Mouse (Mus musculus): ENCODE data around the gene Polm.

Gene Polm

GRCm38 (mm10) chr11:5804174-5804573 lies 33.6 kb downstream of the Polm start:
- DNase-seq (ENCODE audit: low spot score in 2 of 2), result no peak

- DNase-seq (ENCODE audit: low spot score in 2 of 2), result no peak
Observed at GRCm38 (mm10) chr11:5803551-5803981, 34.2 kb downstream of the Polm start, which contains the start of gene Pgam2. Gene Pgam2, minus strand, starts transcription at chr11:5803733.

- no peak for DNase-seq (ENCODE audit: low spot score in 2 of 2)
Observed at GRCm38 (mm10) chr11:5802457-5803217, 35.2 kb downstream of the Polm start.

- no peak for DNase-seq (ENCODE audit: low spot score in 2 of 2)
Observed at GRCm38 (mm10) chr11:5802005-5802404, 35.8 kb downstream of the Polm start.

- no peak for DNase-seq (ENCODE audit: low spot score in 2 of 2)
Observed at GRCm38 (mm10) chr11:5801511-5801910, 36.3 kb downstream of the Polm start.

- no peak for DNase-seq (ENCODE audit: low spot score in 2 of 2)
Observed at GRCm38 (mm10) chr11:5799621-5800490, 38.0 kb downstream of the Polm start.

- no peak for DNase-seq (ENCODE audit: low spot score in 2 of 2)
Observed at GRCm38 (mm10) chr11:5797928-5798327, 39.9 kb downstream of the Polm start.

GRCm38 (mm10) chr11:5797371-5797770 lies 40.4 kb downstream of the Polm start:
- DNase-seq (ENCODE audit: low spot score in 2 of 2), result no peak

GRCm38 (mm10) chr11:5796939-5797338 lies 40.9 kb downstream of the Polm start:
- no peak for DNase-seq (ENCODE audit: low spot score in 2 of 2)

- no peak for DNase-seq (ENCODE audit: low spot score in 2 of 2)
Observed at GRCm38 (mm10) chr11:5795706-5796105, 42.1 kb downstream of the Polm start.

- no peak for DNase-seq (ENCODE audit: low spot score in 2 of 2)
Observed at GRCm38 (mm10) chr11:5795290-5795689, 42.5 kb downstream of the Polm start.

GRCm38 (mm10) chr11:5790431-5790830 lies 47.4 kb downstream of the Polm start:
- DNase-seq (ENCODE audit: low spot score in 2 of 2), result no peak

- DNase-seq (ENCODE audit: low spot score in 2 of 2), result peak in 1 of 2 experiments; percentile 26
Observed at GRCm38 (mm10) chr11:5789754-5790333, 48.0 kb downstream of the Polm start.

GRCm38 (mm10) chr11:5789071-5789753 lies 48.6 kb downstream of the Polm start:
- DNase-seq (ENCODE audit: low spot score in 2 of 2), result no peak

- DNase-seq (ENCODE audit: low spot score in 2 of 2), result peak; percentile 92 to 96
Observed at GRCm38 (mm10) chr11:5788056-5789014, 49.5 kb downstream of the Polm start, which contains the start of gene Dbnl. Gene Dbnl, plus strand, starts transcription at chr11:5788488.

GRCm38 (mm10) chr11:5787671-5788055 lies 50.2 kb downstream of the Polm start:
- no peak for DNase-seq (ENCODE audit: low spot score in 2 of 2)

GRCm38 (mm10) chr11:5785732-5786131 lies 52.1 kb downstream of the Polm start:
- DNase-seq (ENCODE audit: low spot score in 2 of 2), result no peak

GRCm38 (mm10) chr11:5782199-5782944 lies 55.4 kb downstream of the Polm start:
- no peak for DNase-seq (ENCODE audit: low spot score in 2 of 2)

GRCm38 (mm10) chr11:5780035-5780499 lies 57.7 kb downstream of the Polm start:
- no peak for DNase-seq (ENCODE audit: low spot score in 2 of 2)

- no peak for DNase-seq (ENCODE audit: low spot score in 2 of 2)
Observed at GRCm38 (mm10) chr11:5778481-5778880, 59.3 kb downstream of the Polm start.
